Mouse (Mus musculus): ENCODE results near the gene Nlgn1.
A peak's percentile ranks its signal among the peaks of the same experiment; 100 is the strongest.

Nlgn1 gene

DNA sequence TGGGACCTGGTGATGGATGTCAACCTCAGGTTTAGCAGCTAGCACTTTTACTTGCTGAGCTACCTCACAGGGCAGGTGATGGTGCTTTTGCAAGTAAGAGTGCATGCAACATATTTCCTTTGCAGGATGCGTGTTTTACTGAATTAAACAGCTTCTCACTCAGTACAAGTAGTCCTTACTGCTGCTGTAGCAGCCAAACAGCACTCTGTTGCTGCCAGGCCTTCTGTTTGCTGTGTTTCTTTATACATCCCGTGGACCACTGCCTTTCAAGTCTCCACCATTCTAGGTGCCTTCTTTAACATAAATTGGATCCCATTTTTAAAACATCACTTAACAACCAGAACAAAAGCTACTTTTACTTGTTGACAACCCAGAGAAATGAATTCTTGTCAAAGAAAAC is 502.0 kb downstream of the Nlgn1 start:
- DNase-seq (ENCODE audit: low spot score in 2 of 2), result no peak

DNA sequence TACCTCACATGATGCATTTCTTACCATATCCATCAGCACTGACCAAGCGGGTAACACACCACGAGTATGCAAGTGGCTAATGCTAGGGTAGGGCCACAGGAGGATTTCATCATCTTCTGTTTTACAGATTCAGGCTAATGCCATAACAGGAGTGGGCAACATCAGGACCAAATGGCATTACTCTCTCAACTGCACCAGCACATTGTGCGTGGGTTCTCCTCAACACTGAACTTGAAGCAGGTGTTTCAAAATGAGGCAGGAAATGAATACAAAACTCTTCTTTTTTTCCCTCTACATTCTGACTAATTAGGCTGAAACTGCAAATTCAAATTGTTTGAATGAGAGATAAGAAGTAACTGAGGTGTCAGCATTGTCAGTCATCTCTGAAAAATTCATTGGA is 518.9 kb downstream of the Nlgn1 start:
- no peak for DNase-seq (ENCODE audit: low spot score in 2 of 2)

DNA sequence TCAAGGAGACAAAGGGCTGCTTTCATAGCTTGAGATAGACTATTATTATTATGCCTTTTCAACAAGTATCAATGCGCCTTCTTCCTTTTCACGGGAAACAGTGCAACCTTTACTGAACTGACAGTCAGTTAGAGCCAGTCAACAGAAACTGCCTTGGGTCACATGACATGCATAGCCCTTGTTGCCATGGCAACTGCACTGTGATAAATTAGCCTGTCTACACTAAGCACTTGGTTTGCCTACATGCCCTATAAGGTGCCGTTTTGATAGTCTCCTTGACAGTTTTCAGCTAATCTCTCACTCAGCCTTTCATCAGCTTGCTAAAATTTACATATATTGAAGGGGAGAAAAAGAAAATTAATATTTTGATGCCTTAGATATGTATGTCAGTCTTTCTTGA is 524.7 kb downstream of the Nlgn1 start:
- DNase-seq (ENCODE audit: low spot score in 2 of 2), result peak; percentile 37 to 55

DNA sequence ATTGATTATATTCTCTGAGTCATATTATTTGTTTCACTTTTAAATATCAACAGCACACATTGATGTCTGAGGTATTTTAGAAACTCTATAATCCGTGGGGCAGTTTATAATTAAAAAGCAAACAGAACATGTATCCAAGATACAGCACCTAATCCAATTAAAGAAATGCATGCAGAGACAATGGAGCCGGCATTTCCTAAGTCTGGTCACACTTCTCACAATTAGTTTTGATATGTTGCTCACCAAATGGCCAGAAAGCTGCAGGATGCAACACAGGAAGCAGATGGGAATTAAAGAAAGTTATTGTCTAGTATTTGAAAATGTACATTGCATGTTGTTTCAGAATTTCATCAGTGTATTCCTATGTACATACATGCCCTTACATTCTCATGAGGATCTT is 550.6 kb downstream of the Nlgn1 start:
- no peak for DNase-seq (ENCODE audit: low spot score in 2 of 2)

DNA sequence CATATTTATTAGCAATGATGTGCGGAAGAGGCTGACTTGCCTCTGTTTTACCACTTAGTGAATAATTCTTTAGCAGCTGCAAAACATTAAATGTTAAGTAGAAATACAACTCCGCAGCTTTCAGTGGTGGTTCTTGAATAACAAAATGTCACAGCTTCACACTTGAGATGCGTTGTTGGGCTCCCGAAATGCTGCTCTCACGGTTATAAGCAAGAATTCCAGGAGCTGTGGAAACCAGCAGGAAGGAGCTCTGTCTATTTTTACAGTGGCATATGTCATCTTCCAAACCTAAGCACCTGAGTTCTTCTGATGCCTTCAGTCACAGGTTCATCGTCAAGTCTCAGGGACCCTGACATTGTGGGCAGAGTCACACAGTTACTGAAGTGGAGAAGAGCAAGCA is 556.8 kb downstream of the Nlgn1 start:
- no peak for DNase-seq (ENCODE audit: low spot score in 2 of 2)

DNA sequence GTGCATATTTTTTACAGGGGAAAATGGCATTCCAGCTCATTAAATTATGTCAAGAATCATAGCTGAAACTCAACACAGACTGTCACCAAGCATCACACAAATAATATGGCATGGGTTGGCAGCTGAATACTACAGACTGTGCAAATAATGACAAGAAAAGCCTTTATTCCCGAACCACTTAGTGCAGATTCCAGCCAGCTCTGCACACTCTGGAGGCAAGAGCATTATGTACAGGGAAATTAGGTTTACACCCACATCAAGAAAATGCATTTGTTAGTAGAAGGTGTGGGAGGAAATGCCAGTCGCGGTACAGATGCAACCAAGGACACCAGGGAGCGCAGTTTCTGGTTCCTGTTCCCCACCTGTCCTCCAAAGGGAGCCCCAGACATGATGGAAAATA is 558.4 kb downstream of the Nlgn1 start:
- DNase-seq (ENCODE audit: low spot score in 2 of 2), result peak in 1 of 2 experiments; percentile 52

DNA sequence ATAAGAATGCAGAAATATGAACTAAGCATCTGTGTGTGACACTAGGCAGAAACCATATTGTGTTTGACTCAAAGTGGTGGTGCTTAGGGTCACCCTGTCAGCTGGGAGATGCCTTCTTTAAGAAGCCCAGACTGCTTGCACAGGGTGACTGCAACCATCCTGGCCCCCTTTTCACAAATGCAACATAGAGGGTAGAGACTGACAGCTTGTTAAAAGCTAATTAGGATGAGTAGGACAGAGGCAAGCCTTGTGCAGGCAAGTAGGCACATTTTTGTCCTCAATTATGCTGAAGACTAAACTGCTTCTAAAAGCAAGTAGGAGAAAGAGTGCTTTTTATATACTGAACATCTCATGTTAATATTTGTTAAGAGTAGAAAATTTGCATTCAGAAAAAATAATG is 558.8 kb downstream of the Nlgn1 start:
- no peak for DNase-seq (ENCODE audit: low spot score in 2 of 2)

DNA sequence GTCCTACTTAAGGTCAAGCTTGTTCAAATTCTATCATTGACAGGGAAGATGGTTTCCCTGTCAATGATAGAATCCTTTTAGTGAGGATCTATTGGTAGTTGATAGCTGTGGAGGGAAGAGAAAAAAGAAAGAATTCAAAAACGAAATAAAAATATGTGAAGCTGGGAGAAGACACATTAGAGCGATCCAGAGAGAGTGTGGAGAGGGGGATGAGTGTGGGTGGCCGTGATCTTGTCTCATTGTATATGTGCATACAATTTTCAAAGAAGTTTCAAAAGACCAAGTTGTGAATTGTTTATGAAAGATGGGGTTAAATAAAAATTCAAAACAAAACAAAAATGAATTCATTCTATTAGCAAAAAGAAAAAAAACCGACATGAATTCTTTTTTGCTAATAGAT is 568.6 kb downstream of the Nlgn1 start:
- no peak for DNase-seq (ENCODE audit: low spot score in 2 of 2)

DNA sequence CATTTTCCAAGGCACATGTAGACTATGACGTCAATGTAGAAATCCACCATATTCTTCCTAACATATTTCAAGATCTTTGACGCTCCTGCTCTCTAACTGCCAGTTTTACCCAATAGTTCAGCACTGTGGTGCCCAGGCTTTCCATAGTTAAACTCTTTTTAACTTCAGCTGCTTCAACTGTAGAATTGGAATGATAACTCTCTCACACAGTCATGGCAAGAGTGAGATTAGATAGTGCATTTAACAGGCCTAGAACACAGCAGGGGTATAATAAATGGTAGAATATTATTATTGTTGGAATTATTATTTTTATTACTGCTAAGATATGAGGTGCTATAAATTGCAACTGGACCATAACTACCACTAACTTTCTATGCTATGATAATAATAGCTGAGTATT is 574.4 kb downstream of the Nlgn1 start:
- no peak for DNase-seq (ENCODE audit: low spot score in 2 of 2)

DNA sequence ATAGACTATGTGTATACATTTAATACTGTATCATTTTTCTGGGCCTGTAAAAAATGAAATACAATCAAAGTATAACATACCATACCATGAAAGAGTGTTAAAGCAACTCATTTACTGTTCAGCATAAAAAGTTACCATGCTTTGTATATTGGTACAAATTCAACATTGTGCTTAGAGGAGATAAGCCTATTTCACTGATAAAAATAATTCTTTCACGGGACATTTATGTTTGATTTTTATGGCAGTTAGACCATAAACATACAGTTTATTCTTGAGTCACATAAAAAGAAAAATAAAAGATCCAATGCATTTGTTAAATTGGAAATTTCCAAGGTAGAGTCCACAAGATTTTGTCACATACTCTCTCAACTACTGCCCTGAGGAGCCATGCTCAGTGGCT is 608.1 kb downstream of the Nlgn1 start:
- no peak for DNase-seq (ENCODE audit: low spot score in 2 of 2)

DNA sequence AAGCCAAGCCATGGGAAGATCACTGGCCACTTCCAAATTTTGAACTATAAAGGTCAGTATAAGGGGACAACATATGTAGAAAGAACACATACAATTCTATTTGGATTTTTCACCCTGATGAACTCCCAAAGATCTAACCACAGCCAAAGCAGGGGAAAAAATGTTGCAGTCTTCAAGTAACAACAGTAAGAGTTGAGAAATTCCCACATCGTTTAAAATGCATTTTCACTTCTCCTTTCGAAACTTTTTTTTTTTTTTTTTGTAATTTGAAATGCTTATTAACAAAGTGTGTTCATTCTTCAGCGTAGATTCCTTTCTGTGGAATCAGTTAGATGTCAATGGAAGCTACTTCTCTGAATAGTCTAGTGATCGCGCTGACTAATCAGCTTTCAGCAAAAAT is 610.8 kb downstream of the Nlgn1 start:
- DNase-seq (ENCODE audit: low spot score in 2 of 2), result no peak

DNA sequence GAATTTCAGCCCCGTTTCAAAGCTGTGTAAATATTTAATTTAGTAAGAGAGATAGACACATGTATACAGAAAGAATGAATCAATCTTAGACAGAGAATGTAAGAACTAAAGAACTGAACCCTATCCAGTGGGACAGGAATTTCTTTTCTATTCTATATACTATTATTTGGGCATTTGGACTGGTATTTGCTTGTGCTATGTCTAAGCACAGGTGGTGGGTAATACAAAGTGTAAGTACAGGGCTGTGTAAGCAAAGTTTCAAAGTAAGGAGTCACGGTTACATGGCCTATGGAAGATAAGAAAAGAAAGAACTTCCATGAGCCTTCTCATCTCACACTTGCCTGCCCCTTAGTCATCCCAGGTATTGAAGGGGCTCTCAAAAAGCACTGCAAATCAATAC is 624.9 kb downstream of the Nlgn1 start:
- no peak for DNase-seq (ENCODE audit: low spot score in 2 of 2)

DNA sequence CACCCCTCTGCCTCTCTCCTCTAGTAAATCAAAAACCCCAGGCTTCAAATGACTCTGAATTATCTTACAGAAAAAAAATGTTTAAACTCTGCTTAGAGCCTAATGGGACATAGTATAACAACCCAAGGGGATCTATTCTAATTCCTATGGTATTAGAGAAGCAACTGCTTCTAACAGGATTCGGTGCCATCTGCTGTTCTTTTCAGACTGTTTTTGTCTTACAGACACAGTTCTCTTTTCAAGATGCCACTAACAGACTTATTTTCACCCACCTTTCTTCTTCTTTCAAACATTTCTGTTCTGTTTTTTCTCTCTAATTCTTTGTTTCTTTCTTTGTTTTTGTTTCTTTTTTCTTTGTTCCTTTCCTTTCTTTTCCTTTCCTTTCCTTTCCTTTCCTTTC is 635.0 kb downstream of the Nlgn1 start:
- DNase-seq (ENCODE audit: low spot score in 2 of 2), result no peak

DNA sequence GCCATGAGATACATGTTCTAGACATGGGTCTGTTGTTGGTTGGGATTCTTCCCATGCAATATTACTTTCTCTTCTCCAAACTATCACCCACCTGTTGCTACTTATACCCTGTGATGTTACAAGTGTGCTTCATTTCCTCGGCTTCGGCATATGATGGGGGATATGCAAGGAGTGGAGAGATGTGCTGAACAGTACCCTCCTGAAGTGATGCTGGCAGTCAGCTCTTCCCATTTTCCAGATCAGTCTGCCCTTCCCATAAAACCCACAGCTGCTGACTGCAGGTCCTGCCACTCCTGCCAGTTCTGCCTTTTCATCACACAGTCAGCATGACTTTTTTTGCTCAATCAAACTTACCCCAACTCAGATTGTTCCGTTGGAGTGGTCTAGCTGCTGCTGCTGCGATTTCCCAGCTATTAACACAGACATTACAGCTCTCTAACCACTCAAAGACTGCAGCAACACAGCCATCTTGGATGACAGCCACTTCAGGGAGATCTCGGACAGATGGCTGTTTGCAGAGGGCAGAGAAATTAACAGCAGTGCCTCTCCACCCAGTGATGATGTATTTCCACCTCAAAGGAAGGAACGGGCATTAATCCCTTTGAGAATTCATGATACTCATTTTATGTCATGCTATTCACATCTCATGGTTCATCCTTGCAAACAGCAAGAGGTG is 643.3 kb downstream of the Nlgn1 start:
- DNase-seq (ENCODE audit: low spot score in 2 of 2), result no peak

DNA sequence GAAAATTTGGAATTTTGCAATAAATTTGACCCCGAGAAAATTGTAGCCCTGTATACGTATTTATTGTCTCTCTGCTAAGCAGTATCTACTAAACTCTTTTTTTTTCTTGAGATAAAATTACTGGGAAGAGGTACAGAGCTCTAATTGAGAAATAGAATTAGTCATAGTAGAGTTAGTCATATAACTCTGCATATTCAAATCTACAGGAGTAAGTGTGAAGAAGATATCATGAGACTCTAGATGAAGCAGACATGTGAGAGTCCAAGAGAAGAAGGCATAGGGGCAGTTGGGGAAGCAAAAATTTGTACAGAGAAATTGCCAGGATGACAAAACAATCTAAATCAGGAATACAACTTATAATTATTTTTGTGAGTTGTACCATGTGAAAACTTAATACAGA is 648.6 kb downstream of the Nlgn1 start:
- no peak for DNase-seq (ENCODE audit: low spot score in 2 of 2)

DNA sequence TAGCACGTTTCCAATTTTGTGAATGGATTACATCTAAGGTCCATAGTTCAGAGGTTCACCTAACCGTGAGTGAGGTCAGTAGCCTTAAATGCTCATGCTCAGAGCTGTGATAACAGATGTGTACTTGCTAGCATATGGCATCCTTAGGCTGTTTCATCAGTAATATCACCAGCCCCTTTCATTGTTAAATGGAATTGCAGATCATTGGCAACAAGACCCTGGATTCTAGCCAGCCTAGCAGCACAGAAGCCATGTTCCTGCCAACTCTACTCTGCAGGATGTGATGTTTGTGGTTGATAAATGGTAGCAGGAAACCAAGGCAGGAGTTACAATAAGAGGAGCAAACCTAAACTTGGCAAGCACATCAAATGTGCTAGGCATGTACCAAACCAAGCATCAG is 652.9 kb downstream of the Nlgn1 start:
- no peak for DNase-seq (ENCODE audit: low spot score in 2 of 2)

DNA sequence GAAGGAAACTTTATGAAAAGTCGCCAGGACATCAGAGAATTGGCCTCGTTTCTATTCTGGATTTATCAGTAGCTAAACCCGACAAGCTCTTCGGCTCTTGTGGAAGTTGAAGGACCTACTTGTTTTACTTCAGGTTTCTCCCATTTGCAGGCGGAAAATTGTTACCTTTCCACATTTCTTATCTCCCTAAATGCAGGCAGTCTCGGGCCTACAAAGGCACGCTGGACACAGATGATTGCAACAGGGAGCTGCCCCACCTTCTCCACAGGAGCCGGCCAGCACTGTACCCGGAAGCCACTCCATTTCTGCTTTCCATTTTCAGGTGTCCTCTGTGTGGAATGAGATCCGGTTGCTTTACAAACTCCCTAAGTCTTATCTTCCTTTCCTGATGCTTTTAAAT is 656.4 kb downstream of the Nlgn1 start:
- DNase-seq (ENCODE audit: low spot score in 2 of 2), result no peak

DNA sequence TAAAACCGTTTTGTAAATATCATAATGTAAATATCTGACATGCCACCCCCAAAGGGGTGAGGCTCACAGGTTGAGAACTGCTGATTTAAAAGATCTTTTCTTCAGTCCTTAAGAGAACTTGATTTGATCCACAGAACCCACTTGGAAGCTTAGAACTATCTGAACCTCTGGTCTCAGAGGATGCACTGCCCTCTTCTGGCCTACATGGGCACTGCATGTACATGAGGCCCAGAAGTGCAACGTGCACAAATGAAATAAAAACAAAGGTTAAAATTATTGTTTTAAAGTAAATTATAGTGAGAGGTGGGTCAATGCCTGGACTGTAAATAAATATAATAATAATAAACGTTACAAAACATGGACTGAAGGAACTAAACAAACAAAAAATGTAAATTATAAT is 657.2 kb downstream of the Nlgn1 start:
- no peak for DNase-seq (ENCODE audit: low spot score in 2 of 2)

DNA sequence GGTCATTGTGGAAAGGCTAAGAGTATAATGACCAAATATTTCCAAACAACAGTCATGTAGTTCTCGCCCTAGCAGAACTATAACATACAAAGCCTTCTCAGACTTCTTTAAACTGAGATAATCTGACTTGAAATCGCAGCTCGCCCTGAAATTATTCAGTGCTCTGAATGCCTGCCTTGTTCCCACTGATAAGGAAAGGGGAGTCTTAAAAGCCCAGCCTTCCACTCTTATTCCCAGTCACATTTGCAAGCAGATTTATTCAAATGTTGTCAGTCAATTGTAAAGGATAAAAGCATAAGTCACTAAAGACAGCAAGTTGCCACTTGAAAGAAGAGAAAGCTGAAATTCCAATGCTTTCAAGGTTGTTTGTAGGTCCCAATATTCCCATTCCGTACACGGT is 658.9 kb downstream of the Nlgn1 start:
- DNase-seq (ENCODE audit: low spot score in 2 of 2), result no peak

DNA sequence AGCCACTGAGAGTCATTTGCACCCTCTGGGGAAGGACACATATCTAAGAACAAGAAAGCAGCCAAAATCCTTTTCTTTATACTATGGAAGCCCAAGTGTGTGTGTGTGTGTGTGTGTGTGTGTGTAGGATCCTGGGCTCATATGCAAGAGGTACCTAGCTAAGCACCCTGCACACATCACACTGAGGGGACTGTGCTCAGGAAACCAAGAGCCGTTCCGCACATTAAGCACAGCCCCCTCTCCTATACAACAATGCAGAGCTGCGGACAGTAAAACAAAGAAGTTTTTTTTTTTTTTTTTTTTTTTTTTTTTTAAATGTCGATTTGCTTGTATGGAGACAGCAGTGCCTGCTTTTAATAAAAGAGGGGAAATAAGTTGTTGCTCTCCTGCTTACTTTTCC is 659.5 kb downstream of the Nlgn1 start:
- DNase-seq (ENCODE audit: low spot score in 2 of 2), result no peak

DNA sequence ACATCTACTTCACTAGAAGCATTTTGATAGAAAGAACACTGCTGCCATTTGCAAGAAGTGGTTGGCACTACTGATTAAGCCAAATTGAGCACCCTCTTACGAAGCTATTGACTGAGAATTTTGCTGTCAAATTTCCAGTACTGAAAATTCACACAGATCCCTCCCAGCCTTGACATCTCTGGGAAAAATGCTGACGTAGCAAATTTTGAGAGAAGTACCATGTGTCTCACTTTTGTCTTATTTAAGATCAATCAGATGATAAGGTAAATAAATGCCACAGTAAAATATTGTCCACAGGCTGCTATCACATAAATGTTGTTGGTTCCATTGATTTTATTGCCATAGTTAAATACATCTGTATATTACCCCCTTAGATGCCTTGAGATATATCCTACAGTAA is 668.8 kb downstream of the Nlgn1 start:
- DNase-seq (ENCODE audit: low spot score in 2 of 2), result no peak

DNA sequence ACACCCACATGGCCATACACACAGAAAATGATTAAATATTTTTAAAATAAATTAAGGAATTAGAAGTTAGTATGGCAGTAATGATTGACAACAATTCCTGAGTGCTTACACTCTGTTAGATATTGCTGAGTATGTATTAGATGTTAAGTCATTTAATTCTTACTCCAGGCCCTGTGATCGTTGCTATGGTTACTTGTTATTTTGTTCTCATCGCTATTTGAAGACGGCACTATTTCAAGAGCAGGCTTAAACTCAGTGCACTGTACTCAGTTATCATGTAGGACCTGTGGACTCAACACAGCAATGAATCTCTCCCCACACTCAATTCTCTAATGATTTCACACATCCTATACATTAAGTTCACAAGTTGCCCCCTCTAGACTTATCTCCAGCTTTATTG is 672.0 kb downstream of the Nlgn1 start:
- peak in 1 of 2 experiments; percentile 27 for DNase-seq (ENCODE audit: low spot score in 2 of 2)

DNA sequence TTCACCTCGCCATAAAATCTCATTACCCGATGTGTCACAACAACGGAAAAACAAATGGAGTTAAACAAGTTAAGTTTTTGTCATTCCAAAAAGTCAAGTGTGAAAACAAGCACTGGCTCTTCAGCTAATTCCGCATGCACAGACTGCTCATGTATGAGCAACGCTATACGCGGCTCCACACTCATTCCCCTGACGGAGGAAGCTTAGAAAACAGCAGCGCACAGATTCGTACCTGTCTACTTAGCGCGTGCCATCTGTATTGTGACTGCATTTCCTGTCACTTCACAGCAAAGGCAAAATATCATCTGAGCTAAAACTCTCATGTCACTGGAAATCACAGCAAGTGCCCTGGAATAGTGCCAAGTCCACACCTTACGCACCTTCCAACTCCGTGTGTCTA is 674.3 kb downstream of the Nlgn1 start:
- no peak for DNase-seq (ENCODE audit: low spot score in 2 of 2)

DNA sequence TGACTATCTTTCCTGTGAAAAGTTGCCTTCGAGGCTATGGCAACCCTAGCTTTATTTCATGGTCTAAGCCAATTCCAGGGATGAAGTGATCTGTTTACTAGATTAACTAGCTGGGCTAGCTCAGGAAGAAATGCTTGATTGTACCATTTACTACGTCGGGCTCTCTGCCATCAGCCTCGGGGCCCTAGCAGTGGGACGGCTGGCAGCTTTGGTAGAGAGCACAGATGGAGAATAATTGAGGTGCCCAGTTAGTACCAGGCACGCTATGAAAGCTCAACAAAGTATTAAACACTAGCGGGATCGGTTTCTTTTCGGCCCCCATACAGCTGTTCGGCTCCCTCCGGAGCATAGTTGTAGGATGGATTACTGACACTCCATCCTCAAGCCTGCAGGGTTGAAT is 675.2 kb downstream of the Nlgn1 start:
- DNase-seq (ENCODE audit: low spot score in 2 of 2), result no peak

DNA sequence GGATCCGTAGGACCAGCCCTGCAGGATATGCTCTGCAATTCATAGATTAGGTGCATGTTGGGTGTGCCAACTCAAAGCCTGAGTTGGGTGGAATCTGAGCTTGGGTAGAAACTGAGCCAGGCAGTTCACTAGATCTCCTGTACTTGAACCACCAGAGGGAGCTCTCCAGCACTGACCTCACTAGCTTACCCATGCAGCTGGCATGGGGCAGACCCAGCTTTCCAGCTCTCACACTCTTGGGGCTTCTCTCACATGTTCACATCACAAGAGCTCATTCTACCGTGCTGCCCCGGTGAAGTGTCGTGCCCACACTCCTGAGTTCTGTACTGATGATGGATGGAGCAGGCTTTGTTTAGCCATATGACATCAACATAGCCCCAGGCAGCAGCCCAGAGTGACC is 679.2 kb downstream of the Nlgn1 start:
- peak in 1 of 2 experiments; percentile 42 for DNase-seq (ENCODE audit: low spot score in 2 of 2)
